Mouse (Mus musculus): ENCODE measurements around the gene Vezt. TPM values are rescaled to one million over a fixed set of nuclear protein-coding genes. Genes with fewer than 3 reads are reported as not detected.

Gene Vezt
- total and polyA plus RNA-seq, 3 experiments = 9.5 to 13.5 TPM; not detected in 1

GRCm38 (mm10) chr10:94038366-94039260, 3.0 kb upstream of the Vezt start:
- DNase-seq (ENCODE audit: low read depth, low spot score) = no peak
- Histone ChIP-seq H3K4me3 (ENCODE audit: control insufficient read depth in 1 of 2, insufficient read depth in 1 of 2, low read depth in 2 of 2, low read length in 2 of 2) (no peak overlapping the region), H3K9me3 (replicated peaks; ENCODE audit: insufficient read depth, low read length) (no peaks in the 10 kb centered on the region), H3K79me2 (ENCODE audit: control insufficient read depth, insufficient read depth, low read length, poor library complexity) (peaks cover 18% of the 10 kb centered on the region), H3K4me1 (ENCODE audit: control insufficient read depth in 1 of 2, insufficient read depth in 2 of 2, low read length in 2 of 2) (peaks cover 9 to 11% of the 10 kb centered on the region in 2 experiments), H3K27me3 (ENCODE audit: control insufficient read depth in 1 of 2, insufficient read depth in 2 of 2, low read length in 2 of 2) (no peaks in the 10 kb centered on the region), H3K27ac (ENCODE audit: control insufficient read depth, low read depth, low read length) (no peak overlapping the region), H3K9ac (ENCODE audit: control insufficient read depth, low read depth, low read length, poor library complexity, severe bottlenecking) (no peak overlapping the region), H3K36me3 (ENCODE audit: control insufficient read depth in 1 of 2, insufficient read depth in 2 of 2, low read length in 2 of 2) (peaks cover 0 to 16% of the 10 kb centered on the region in 2 experiments; a peak in 2 of 4 replicates)
- no peak for TF ChIP-seq POLR2AphosphoS5 (IDR thresholded peaks at IDR 0.05; ENCODE audit: borderline replicate concordance, low read depth, low read length)
- TF ChIP-seq MYC (IDR thresholded peaks at IDR 0.05; ENCODE audit: low read depth, low read length) = no peak

GRCm38 (mm10) chr10:94037596-94037995, 2.0 kb upstream of the Vezt start:
- peak; percentile 82 for TF ChIP-seq ZNF384 (IDR thresholded peaks at IDR 0.05; ENCODE audit: low read depth, low read length)
- no peak for TF ChIP-seq TCF12 (IDR thresholded peaks at IDR 0.05; ENCODE audit: low read depth, low read length)
- TF ChIP-seq CHD1 (IDR thresholded peaks at IDR 0.05; ENCODE audit: low read depth, low read length) = no peak
- no peak for TF ChIP-seq KAT2A (conservative IDR thresholded peaks at IDR 0.05; ENCODE audit: low read depth, low read length)
- TF ChIP-seq RAD21 (IDR thresholded peaks at IDR 0.05; ENCODE audit: low read depth, low read length) = no peak
- no peak for TF ChIP-seq POLR2AphosphoS5 (IDR thresholded peaks at IDR 0.05; ENCODE audit: borderline replicate concordance, low read depth, low read length)
- peak; percentile 38; the same call in 1 of the 2 replicates for TF ChIP-seq RCOR1 (IDR thresholded peaks at IDR 0.05; ENCODE audit: low read depth, low read length)
- TF ChIP-seq MAZ (IDR thresholded peaks at IDR 0.05; ENCODE audit: low read depth, low read length) = no peak
- peaks cover 9 to 11% of the 10 kb centered on the region in 2 experiments for H3K4me1 ChIP-seq (ENCODE audit: control insufficient read depth in 1 of 2, insufficient read depth in 2 of 2, low read length in 2 of 2)
- H3K27ac ChIP-seq (ENCODE audit: control insufficient read depth, low read depth, low read length) = no peak overlapping the region
- H3K27me3 ChIP-seq (ENCODE audit: control insufficient read depth in 1 of 2, insufficient read depth in 2 of 2, low read length in 2 of 2) = no peaks in the 10 kb centered on the region
- no peak overlapping the region for H3K4me3 ChIP-seq (ENCODE audit: control insufficient read depth in 1 of 2, insufficient read depth in 1 of 2, low read depth in 2 of 2, low read length in 2 of 2)
- no peak for DNase-seq (ENCODE audit: low read depth, low spot score)
- no peaks in the 10 kb centered on the region for H3K9me3 ChIP-seq (replicated peaks; ENCODE audit: insufficient read depth, low read length)
- H3K79me2 ChIP-seq (ENCODE audit: control insufficient read depth, insufficient read depth, low read length, poor library complexity) = peaks cover 22% of the 10 kb centered on the region
- peaks cover 0 to 18% of the 10 kb centered on the region in 2 experiments; a peak in 2 of 4 replicates for H3K36me3 ChIP-seq (ENCODE audit: control insufficient read depth in 1 of 2, insufficient read depth in 2 of 2, low read length in 2 of 2)
- no peak overlapping the region for H3K9ac ChIP-seq (ENCODE audit: control insufficient read depth, low read depth, low read length, poor library complexity, severe bottlenecking)

- peak; percentile 18 for DNase-seq (ENCODE audit: low read depth, low spot score)
- Histone ChIP-seq H3K27me3 (ENCODE audit: control insufficient read depth in 1 of 2, insufficient read depth in 2 of 2, low read length in 2 of 2) (no peaks in the 10 kb centered on the region), H3K4me1 (ENCODE audit: control insufficient read depth in 1 of 2, insufficient read depth in 2 of 2, low read length in 2 of 2) (peaks cover 9 to 11% of the 10 kb centered on the region in 2 experiments), H3K9me3 (replicated peaks; ENCODE audit: insufficient read depth, low read length) (no peaks in the 10 kb centered on the region), H3K27ac (ENCODE audit: control insufficient read depth, low read depth, low read length) (no peak overlapping the region), H3K36me3 (ENCODE audit: control insufficient read depth in 1 of 2, insufficient read depth in 2 of 2, low read length in 2 of 2) (peaks cover 0 to 18% of the 10 kb centered on the region in 2 experiments; a peak in 2 of 4 replicates), H3K79me2 (ENCODE audit: control insufficient read depth, insufficient read depth, low read length, poor library complexity) (peaks cover 22% of the 10 kb centered on the region), H3K9ac (ENCODE audit: control insufficient read depth, low read depth, low read length, poor library complexity, severe bottlenecking) (no peak overlapping the region; the same call in 1 of the 2 replicates), H3K4me3 (ENCODE audit: control insufficient read depth in 1 of 2, insufficient read depth in 1 of 2, low read depth in 2 of 2, low read length in 2 of 2) (peak overlapping the region in 1 of 2 experiments; percentile 88; a peak in 2 of 4 replicates)
- TF ChIP-seq USF1 (IDR thresholded peaks at IDR 0.05; ENCODE audit: low read depth, low read length) (peak; percentile 76), MXI1 (IDR thresholded peaks at IDR 0.05; ENCODE audit: low read depth, low read length) (no peak), RAD21 (IDR thresholded peaks at IDR 0.05; ENCODE audit: low read depth, low read length) (no peak), TAL1 (IDR thresholded peaks at IDR 0.05; ENCODE audit: low read length) (no peak), USF2 (IDR thresholded peaks at IDR 0.05; ENCODE audit: borderline replicate concordance in 1 of 2, insufficient read depth in 1 of 2, low read depth in 1 of 2, low read length in 2 of 2) (0 out of 4 replicates have a peak, but pooled peaks of 1 of the 2 experiments have one; percentile 7), RCOR1 (IDR thresholded peaks at IDR 0.05; ENCODE audit: low read depth, low read length) (no peak), POLR2AphosphoS2 (IDR thresholded peaks at IDR 0.05; ENCODE audit: low read length) (no peak)
Measured at GRCm38 (mm10) chr10:94037196-94037595, 1.6 kb upstream of the Vezt start.
